Mouse (Mus musculus) testis, adult 2 months (tissue): ENCODE measurements around the gene Vipr2.

Source experiments
- CTCF ChIP-seq: fragments of 200-500 bp; IDR thresholded peaks from 2 replicates; pipeline ENCODE4 v1.5.1; 2012; ENCODE audit warnings: low read depth, mild to moderate bottlenecking, inconsistent platforms, low read length, moderate library complexity; ENCODE audit not compliant: control insufficient read depth, insufficient read depth, insufficient replicate concordance
- POLR2A ChIP-seq: fragments of 200-500 bp; IDR thresholded peaks from 2 replicates; pipeline ENCODE4 v1.6.1; 2012; ENCODE audit warnings: low read depth, mild to moderate bottlenecking, inconsistent platforms, low read length, moderate library complexity; ENCODE audit not compliant: control insufficient read depth

- TF ChIP-seq CTCF (no peak), POLR2A (no peak)
Measured at GRCm38 (mm10) chr12:116048766-116049165, 28.8 kb upstream of the Vipr2 start.
